Mouse (Mus musculus) thymus, postnatal 14 days (tissue): ENCODE results near the gene Stx11.
A peak's percentile ranks its signal among the peaks of the same experiment; 100 is the strongest.
"Not testable (repeated sequence)": the region's sequence is repeated elsewhere in the genome, so short reads cannot be mapped to it uniquely, and the experiment has no call there.

Experiments
- DNase-seq: peaks from one replicate; pipeline ENCODE4 v3.0.0; 2021

Stx11 gene

DNA sequence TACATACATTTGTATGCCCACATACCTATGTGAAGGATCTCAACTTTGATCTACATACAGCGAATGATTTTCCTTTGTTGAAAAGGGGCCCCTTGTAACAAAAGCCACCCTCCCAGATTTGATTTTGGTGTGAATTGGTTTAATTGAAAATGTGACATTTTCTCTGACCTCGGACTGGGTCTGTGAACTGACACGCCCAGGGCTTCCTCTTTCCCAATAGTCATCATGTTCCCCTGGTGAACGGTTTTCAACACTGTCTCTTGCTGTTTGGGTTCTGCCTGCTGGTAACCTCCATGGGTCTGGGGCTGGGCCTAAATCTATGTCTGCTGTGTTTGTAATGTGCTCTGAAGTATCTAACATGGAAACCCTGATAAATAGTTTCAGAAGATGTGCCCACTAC, 6.8 kb downstream of the Stx11 start:
- no peak for DNase-seq

DNA sequence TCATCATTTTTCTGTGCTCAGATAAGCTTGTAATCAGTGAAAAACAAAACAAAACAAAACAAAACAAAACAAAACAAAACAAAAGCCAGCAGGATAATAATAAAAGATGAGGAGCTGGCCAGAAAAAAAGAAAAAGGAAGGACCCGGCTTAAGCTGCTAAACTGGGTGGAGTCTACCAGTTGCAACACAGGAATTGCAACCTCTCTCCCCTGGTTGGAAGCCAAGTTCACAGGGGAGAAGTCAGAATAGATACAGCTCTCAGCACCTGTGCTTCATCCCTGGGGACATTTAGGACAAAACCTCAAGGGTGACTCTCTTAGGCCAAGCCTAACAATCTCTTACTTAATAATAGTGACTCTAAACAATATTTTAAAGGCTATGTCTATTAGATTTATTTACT, 8.3 kb downstream of the Stx11 start:
- no peak for DNase-seq

DNA sequence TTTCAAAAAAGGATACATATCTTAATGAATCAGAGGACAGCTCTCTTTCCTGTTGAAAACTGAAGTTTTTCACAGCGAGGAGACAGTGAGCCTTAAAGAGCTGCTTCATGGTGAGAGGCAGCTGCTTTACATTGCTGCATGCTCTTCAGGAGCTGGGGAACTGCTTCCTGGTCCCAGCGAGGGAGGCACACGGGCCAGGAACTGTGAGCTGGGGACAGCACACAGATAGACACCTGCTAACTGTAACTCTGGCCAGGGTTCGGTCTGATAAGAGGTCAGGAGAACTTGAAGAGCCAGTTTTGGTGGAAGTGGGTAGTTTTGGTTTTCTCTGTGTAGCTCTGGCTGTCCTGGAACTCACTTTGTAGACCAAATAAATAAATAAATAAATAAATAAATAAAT, 12.7 kb downstream of the Stx11 start:
- not testable (repeated sequence) for DNase-seq

DNA sequence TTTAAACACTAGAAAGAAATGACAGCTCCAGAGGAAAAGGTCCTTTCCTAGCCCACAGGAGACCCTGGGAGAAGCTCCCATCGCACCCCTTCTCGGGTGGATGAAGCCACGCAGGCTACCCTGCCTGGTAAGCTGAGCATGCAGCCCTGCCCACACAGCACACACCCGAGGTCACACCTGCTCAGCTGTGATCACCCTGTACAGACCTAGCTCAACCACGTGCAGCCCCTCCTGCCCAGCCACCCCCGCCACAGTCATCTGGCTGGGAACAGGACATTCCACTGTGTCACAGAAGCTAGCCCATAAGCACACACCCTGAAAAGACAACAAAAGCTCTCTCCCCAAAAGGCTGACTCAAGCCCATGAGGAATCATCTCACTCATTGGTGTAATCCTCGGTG, 14.8 kb downstream of the Stx11 start:
- no peak for DNase-seq

DNA sequence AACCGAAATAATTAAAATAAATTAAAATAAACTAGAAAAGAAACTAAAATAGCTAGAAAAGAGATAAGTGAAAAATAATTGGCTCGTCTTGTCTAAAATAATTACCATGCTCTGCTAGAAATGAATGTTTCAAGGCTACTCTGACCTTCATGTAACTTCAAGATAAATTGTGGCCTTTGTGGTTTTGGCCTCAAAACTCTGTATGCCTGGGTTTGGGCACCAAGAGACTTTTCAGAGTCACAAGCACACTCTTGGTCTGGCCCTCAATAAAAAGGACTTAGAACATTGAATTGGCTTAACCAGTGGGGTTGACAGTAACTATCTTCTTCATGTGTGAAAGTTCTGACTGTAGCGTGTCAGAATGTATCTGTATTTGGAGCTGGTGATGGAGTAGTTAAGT, 16.5 kb downstream of the Stx11 start:
- DNase-seq = no peak

DNA sequence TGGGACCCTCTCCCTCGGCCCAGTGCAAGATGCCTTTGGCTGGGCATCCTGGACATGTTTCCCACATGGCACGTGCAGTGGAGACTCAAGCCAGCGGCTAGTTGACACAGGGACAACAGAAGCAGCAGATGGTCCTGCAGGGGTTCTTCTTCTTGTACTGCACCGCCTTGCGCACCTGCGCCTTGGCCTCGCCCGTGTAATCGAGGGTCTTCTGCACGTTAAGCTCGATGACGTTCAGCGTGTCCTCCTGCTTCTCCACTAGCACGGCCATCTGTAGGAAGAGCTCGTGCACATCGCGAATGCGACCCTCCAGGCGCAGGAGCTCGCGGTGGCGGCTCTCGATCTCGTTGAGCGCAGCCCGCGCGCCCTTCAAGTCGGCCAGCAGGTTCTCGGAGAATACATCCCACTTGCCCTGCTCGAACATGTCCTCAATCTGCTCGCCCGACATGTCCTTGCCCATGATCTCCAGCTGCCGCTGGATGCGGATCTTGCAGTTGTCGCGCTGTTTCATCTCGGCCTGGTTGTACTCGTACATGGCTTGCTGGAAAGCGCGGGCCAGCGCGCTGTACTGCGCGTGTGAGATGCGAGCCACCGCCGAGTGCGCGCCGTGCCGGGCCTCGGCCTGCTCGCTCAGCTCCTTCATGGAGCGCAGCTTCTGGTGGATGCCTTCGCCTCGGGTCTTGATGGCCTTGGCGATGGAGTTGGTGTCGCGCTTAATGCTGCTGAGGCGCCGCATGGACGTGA, 22.9 kb downstream of the Stx11 start:
- no peak for DNase-seq

DNA sequence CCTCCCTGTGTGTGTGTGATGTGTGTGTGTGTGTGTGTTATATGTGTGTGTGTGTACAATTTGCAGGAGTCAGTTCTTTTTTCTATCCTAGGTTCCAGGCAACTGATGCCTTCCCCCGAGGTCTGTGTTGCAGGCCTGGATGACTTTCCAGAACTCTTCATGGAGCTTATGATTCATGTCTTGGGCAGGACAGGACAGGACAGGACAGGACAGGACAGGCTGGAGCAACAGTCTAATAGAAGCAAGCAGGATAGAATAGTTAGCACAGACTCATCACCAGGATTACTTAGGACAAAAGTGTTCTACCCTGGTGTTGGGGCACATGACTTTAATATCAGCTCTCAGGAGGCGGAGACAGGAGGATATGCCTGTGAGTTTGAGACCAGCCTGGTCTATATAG, 25.3 kb downstream of the Stx11 start:
- no peak for DNase-seq

DNA sequence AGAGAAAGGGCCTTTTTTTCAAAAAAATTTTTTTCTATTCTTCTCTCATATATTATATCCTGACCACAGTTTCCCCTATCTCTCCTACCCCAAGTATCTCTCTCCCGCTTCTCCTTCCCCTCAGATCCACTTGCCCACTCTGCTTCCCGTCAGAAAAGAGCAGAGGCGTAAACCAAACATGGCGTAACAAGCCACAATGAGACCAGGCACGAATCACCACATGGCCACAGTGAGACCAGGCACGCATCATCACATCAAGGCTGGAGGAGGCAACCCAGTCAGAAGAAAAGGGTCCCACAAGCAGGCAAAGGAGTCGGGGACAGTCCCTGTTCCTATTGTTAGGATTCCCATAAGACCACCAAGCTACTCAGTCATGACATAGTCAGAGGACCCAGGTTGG, 28.0 kb downstream of the Stx11 start:
- no peak for DNase-seq

DNA sequence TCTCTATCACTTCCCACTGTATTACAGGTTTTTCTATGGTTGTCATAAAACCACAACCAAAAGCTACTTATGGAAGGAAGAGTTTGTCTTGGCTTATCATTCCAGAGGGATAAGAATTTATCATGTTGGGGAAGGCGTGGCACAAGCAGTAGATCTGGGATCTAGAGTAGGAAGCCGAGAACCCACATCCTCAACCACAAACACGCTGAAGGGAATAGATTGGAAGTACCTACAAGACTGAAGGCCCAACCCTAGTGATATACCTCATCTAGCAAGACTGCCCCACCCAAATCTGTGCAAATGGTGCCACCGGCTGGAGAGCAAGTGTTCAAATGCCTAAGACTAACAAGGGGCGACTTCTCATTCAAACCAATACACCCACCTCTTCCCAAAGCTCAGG, 28.5 kb downstream of the Stx11 start:
- no peak for DNase-seq

DNA sequence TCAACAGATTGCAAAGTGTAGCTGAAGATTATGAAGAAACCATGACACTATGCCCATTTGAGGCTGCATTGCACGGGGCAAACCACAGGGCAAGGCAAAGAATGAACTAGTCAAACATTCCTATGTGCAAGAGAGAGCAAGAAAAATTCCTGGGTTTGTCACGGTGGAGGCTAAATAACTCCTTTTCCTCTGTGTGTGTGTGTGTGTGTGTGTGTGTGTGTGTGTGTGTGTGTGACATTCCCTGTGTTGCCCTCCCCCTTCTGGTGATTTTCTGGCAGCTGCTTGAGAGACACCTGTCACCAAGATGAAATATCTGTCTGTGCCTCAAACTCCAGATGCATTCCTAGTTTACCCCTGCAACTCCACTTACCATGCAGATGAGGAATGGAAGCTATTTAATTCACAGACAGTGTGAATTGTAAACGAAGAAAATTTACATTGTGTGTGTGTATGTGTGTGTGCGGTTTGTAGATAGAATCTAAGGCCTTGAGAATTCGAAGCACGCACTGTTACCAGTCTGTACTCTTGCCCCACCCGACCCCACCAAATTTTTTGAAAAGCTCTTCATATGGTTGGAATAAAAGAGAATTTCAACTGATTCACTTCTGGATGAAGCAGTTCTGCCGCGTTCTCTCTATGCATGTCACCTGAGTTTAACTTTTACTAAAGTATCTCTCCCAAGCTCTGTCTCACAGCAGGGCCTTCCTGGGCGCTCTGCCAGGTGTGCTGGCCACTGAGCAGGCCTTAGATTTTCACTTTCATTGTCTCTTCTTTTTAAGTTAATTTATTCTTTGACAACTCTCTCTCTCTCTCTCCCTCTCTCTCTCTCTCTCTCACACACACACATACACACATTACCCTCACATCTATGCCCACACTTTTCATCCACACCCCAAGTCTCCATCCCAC, 32.4 kb downstream of the Stx11 start:
- no peak for DNase-seq

DNA sequence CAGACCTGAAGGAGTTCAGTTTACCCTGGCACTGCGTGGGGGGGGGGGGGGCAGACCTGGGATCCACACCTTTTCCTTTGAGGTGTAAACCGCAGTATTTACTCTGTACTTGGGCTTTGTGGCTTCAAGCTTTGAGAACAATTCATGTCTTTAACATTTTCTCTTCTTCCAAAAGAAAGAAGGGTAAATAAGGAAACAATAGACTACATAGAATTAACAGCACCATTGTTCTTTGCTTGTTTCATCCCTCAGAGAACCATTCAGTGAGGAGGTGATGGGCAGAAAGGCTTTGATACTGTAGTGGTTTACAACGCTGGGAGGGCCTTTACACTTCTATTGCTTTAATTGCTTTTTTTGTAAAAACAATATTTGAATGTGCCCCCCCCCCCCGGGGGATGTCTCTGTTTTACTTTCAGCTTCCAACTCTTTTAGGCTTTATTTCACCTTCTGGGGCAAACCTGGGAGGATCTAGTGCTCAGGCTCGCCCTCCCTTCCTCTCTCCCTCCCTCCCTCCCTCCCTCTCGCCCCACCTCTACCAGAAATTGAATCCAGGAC, 33.7 kb downstream of the Stx11 start:
- DNase-seq = no peak

DNA sequence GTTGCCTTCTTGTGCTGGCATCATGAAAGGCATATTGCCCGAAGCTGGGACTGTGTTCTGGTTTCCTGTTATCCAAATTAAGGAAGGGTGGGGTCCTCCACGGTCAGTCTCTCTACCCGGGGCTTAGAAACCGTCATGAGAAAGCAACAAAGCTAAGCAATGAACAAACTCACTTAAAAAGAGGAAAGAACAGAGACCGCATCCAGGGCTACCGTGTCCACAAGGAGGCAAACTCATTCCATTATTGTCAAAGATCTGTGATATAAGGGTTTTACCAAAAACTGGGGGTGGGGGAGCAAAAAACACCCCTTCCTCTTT, 34.3 kb downstream of the Stx11 start:
- no peak for DNase-seq

DNA sequence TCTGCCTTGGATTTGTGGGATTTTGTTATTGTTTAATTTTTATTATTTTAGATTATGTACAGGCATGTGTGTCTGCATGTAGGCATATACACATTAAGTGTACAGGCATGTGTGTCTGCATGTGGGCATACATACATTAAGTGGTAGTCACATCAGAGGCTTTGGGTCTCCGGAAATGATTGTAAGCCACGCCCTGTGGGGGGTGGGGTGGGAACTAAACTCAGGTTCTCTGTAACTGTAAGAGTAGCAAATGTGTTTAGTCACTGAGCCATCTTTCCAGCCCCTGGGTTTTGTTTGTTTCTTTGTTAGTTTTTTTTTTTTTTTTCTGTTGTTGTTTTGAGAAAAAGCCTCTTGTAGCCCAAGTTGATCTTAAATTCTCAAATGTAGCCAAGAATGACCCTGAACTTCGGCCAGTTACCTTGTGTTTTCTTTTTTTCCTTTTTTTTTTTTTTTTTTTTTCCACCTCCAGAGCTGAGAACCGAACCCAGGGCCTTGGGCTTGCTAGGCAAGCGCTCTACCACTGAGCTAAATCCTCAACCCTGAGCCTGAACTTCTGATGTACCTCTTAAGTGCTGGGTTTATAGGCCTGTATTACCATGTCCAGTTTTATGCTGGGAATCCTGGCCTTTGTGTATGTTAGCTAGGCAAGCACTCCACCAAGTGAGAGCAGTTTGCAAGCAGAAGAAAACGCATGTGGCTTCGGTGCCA, 34.8 kb downstream of the Stx11 start:
- peak; percentile 25 for DNase-seq

DNA sequence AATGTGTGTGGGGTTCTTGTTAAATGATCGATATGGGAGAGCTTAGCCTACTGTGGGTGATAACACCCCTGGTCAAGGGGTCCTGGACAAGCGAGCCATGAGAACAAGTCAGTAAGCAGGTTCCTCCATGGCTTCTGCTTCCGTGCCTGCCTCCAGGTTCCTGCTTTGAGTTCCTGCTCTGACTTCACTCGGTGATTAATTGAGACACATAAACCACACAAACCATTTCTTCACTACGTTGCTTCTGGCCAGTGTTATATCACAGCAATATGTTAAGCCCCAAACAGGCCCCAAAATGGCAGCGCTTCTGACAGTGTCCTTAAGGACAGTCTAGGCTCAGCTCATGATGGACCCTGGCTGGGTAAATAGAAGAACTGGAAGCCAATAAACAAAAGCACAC, 35.9 kb downstream of the Stx11 start:
- DNase-seq = no peak

DNA sequence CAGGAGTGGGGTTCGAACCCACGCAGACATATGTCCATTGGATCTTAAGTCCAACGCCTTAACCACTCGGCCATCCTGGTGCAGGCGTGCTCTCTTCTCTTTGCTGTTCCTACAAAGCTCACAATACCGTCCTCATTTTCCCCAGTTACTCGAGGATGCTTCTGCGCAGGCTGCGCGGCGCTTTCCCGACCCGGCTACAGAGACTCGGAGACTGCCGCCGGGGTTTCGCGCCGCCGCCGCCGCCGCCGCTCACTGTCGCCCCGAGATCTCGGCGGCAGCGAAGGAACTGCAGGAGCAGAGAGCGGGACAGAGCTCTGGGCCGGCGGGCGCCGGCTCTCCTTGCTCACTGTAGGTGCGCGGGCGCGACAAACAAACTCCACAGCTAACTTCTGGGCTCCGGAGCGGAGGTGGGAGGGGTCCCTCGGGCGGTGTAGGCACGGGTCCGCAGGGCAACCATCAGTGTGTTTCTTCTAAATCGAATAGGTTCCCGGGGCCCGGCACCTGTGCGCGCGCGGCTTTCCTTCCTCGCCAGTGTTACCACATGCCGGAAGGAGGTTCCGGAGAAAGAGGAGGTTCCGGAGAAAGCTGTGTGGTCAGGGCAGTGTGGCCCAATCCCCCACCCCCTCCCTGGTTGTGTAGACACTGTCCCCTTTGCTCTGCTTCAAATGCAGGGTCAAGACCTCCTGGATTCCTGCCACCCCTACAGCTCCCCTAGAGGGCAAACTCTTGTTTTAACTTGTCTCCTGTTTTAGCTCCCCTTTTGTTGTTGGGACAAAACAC, 41.3 kb downstream of the Stx11 start:
- DNase-seq = peak; percentile 90

DNA sequence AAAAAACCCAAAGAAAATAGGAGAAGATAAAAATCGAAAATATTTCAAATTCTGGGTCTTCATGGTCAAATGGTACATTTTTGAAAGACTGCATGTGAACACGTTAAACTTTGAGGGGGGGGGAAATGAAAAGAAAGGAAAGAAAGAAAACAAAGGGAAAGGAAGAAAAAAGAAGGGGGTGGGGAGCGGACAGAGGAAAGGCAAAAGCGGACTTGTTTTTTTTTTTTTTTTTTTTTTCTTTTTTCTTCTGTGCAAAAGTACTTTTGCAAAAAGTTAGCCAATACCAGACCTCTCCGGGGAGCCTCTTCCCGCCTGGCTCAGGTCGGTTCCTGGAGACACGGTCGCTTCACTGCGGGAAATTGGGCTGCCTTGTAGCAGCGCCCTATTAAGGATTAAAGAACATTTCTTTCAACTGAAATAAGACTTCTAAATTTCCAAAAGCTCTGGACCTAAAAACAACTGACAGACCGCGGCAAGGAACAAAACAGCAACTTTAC, 42.0 kb downstream of the Stx11 start:
- no peak for DNase-seq

DNA sequence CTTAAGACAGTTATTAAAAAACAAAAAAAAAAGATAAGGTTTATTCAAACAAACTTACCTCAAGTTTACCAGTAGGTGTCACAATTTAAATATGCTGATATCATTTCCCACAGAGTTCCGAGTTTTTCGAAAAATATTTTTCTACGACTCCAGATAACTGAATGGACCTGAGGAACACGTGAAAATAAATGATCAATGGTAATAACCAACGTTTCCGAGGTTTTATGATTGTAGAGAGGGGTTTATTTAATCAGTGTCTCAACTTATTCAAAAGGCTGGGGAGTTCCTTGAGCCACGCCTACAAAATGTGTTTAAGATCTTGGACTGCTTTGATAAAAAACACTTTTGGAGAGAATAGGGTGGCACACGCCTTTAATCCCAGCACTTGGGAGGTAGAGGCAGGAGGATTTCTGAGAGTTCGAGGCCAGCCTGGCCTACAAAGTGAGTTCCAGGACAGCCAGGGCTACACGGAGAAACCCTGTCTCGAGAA, 42.5 kb downstream of the Stx11 start:
- DNase-seq = peak; percentile 53

DNA sequence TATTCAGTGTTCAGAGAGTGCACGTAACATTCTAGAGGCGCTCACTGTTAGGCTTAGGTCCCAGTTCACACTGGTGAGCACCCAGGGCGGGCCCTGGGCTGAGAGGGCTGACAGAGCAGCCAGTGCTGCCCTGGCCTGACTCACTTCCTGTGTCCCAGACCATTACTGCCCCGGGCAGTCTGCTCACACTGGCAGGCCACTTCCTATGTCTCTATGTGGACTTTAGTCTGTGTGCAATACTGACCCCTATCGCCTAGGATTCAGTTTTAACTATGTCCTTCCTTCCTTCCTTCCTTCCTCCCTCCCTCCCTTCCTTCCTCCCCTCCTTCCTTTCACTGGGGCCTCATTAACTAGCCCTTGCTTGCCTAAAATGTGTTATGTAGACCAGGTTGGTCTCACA, 44.8 kb downstream of the Stx11 start:
- DNase-seq = no peak

DNA sequence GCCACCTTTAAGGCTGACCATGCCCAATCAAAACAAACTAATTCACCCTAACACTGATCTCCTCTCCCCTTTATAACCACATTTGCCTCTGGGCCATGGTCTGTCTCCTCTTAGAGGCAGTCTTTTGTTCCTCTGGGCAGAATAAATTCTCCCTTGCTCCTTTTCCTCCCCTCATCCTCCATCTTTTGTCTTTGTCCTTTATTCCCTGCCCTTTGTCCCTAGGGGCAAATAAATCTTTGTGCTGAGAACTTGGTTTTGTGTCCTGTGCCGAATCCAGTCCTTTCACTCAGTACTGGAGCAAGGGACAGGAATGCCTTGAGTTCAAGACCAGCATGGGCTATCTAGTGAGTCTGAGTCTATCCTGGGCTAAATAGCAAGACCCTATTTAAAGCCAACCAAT, 46.5 kb downstream of the Stx11 start:
- DNase-seq = no peak

DNA sequence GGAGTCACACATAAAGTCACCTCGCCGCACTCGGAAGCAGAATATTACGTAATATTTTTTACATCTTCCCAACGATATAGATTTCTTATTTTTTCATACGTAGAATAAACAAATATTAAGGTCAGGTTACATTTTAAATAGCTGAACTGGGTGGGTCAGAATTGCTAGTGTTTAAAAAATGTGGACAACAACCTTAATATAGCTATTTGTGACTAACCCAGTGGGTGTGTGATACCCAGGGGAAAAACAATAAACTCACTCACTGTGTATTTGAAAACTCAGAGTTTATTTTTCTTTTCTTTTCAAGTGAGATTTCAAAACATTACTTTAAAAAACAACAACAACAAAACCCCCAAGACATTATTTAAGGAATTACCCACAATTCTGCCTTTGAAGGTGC, 47.7 kb downstream of the Stx11 start:
- DNase-seq = no peak

DNA sequence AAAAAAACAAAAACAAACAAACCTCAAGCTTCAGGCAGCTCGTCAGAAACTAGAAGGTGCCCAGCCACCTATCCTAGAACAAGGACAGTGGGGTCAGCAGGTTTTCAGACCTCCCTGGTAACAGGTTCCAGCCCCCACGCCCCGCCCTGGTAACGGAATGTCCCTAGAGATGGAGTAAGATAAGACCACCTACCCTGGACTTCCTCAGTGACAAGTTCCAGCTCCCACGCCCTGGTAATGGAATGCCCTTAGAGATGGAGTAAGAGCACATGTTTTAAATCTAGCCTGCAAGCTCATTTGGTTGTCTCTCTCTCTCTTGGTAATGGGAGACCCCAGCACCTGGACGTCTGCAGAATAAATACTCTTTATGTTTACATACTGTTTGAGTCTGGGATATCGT, 48.3 kb downstream of the Stx11 start:
- DNase-seq = no peak

DNA sequence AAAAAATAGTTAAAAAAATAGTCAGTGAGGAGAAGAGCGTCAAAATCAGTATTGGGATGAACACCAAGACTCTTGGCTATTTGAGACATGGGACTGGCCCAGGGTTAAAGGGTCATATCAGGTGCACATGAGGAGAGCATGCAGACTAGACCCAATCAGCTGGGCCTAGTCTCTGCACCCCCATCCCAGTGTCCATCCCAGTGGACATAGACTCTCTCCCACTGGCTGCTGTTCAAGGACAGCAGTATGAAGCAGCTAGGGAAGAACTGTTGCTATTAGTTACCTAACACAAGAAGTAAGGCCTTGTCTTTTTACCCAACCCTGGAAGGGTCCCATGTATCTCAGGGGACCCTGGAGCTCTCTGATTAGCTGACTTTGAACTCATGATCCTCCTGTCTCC, 49.9 kb downstream of the Stx11 start:
- DNase-seq = no peak
